In the genomic region with DNA sequence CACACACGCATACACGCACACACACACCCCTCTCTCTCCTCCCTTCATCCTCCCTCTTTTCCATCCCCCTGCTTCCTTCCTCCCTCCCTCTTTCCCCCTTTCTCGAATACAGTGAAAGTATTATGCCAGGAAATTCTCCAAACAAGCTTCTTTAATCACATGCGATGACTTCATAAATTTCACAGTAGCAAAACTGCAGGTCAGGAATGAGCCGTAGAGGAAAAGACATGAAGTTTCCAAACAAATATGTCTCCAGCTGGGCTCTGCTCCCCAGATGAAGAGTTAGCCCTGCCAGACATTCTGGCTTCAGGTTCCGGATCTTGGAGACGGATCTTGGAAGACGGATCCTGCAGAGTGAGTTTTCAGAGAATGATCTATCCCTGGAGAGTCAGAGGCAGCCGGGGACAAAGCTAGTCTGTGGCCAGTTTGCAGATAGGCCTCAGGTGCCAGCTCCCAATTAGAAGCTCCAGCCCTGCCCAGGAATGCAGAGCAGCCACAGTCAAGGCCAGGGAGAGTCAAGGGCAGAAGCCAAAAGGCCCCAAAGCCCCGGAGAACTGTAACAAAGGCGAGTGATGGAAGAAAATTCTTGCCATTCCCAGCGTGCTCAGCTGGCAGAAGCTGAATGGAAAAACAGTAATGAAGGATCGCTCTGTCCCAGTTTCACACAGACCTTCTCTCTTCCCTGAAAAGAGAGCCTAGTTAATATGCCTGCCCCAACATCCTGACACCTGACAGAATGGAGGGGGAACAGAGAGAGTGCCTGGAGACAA, we compare ENCODE assay signal across 7 mouse cellular contexts.
DNase-seq lines count a peak whose midpoint lies in the region; ATAC-seq and TF ChIP-seq lines count a peak whose summit lies in the region.

No protein-coding gene starts in this region.

- H3K36me3 ChIP-seq in intestine, embryonic 16.5 days (ENCODE audit: control insufficient read depth, insufficient read depth, low read length): no peaks in the 10 kb centered on the region
- no peaks in the 10 kb centered on the region for H3K36me3 ChIP-seq in neural tube, embryonic 15.5 days
- no peaks in the 10 kb centered on the region for H3K36me3 ChIP-seq in liver, embryonic 12.5 days

- no peak overlapping the region for H3K9ac ChIP-seq in intestine, embryonic 16.5 days (ENCODE audit: low read depth, low read length)
- H3K9ac ChIP-seq in neural tube, embryonic 15.5 days (replicated peaks): no peak overlapping the region
- no peak overlapping the region for H3K9ac ChIP-seq in liver, embryonic 12.5 days

- peak; percentile 47 for DNase-seq in adrenal gland, postnatal 25 days
- peak; percentile 70 to 73 for DNase-seq in gastrocnemius, postnatal 36 days
- peak; percentile 60 to 75 for DNase-seq in left cerebral cortex, postnatal 10 days (ENCODE audit: extremely low spot score in 1 of 2, low spot score in 2 of 2)

- H3K4me3 ChIP-seq in cortical plate, adult 2 months (ENCODE audit: insufficient read depth, low read length): no peak overlapping the region
- no peak overlapping the region for H3K4me3 ChIP-seq in intestine, embryonic 16.5 days (ENCODE audit: low read length)
- no peak overlapping the region for H3K4me3 ChIP-seq in neural tube, embryonic 15.5 days (replicated peaks)
- H3K4me3 ChIP-seq in liver, embryonic 12.5 days: no peak overlapping the region

- TF ChIP-seq CTCF in cortical plate, adult 2 months (IDR thresholded peaks at IDR 0.05; ENCODE audit: extremely low read depth, insufficient read depth, low read length): no peak

- intact Hi-C loops in gastrocnemius, postnatal 36 days (cut with DNase I): loop anchor here (10.0 kb wide), 1 partner anchor 133 kb away; no protein-coding TSS in a partner anchor
- intact Hi-C loops in left cerebral cortex, postnatal 10 days (cut with DNase I): no loop called here

- no peak for TF ChIP-seq POLR2A in cortical plate, adult 2 months (IDR thresholded peaks at IDR 0.05; ENCODE audit: extremely low read depth, insufficient read depth, low read length)

- WGBS in intestine, embryonic 16.5 days: 33% methylated on average over 13 of the region's 13 CpGs
- WGBS in neural tube, embryonic 15.5 days: 26% methylated on average over 13 of the region's 13 CpGs
- 71% methylated on average over 13 of the region's 13 CpGs for WGBS in liver, embryonic 12.5 days (ENCODE audit: insufficient replicate concordance)

- no peaks in the 10 kb centered on the region for H3K27me3 ChIP-seq in intestine, embryonic 16.5 days (replicated peaks; ENCODE audit: control insufficient read depth, insufficient read depth, low read length)
- H3K27me3 ChIP-seq in neural tube, embryonic 15.5 days (replicated peaks): no peaks in the 10 kb centered on the region
- H3K27me3 ChIP-seq in liver, embryonic 12.5 days (replicated peaks): no peaks in the 10 kb centered on the region

- peaks cover 2% of the 10 kb centered on the region; the same call in 1 of the 2 replicates for H3K4me1 ChIP-seq in cortical plate, adult 2 months (ENCODE audit: control insufficient read depth, insufficient read depth, low read length)
- H3K4me1 ChIP-seq in intestine, embryonic 16.5 days (ENCODE audit: control insufficient read depth, insufficient read depth, low read length): peaks cover 8% of the 10 kb centered on the region
- peaks cover 52% of the 10 kb centered on the region for H3K4me1 ChIP-seq in neural tube, embryonic 15.5 days
- no peaks in the 10 kb centered on the region for H3K4me1 ChIP-seq in liver, embryonic 12.5 days

- ATAC-seq in intestine, embryonic 16.5 days: peak; percentile 60
- ATAC-seq in neural tube, embryonic 15.5 days (ENCODE audit: low FRiP score): peak; percentile 33
- ATAC-seq in liver, embryonic 12.5 days: no peak

- H3K27ac ChIP-seq in cortical plate, adult 2 months (ENCODE audit: insufficient read depth, low read length): peak overlapping the region; percentile 3
- peak overlapping the region; percentile 79 for H3K27ac ChIP-seq in intestine, embryonic 16.5 days (ENCODE audit: low read length)
- peak overlapping the region; percentile 86 for H3K27ac ChIP-seq in neural tube, embryonic 15.5 days (replicated peaks)
- no peak overlapping the region for H3K27ac ChIP-seq in liver, embryonic 12.5 days

- no peaks in the 10 kb centered on the region for H3K9me3 ChIP-seq in intestine, embryonic 16.5 days (ENCODE audit: control insufficient read depth, low read length)
- no peaks in the 10 kb centered on the region for H3K9me3 ChIP-seq in neural tube, embryonic 15.5 days (replicated peaks)
- no peaks in the 10 kb centered on the region for H3K9me3 ChIP-seq in liver, embryonic 12.5 days (replicated peaks)

- no peak overlapping the region for H3K4me2 ChIP-seq in intestine, embryonic 16.5 days (ENCODE audit: low read depth, low read length)
- peak overlapping the region; percentile 20; the same call in 1 of the 2 replicates for H3K4me2 ChIP-seq in neural tube, embryonic 15.5 days
- no peak overlapping the region for H3K4me2 ChIP-seq in liver, embryonic 12.5 days
